Mouse (Mus musculus) erythroid progenitor cell, adult 5-6 weeks (primary cell): ENCODE results near the gene Tubg2. TPM values are rescaled to one million over a fixed set of nuclear protein-coding genes. Genes with fewer than 3 reads are reported as not detected.
"Not testable (repeated sequence)": the region's sequence is repeated elsewhere in the genome, so short reads cannot be mapped to it uniquely, and the experiment has no call there.

Experiments used
- ATAC-seq: replicated peaks from 2 replicates; pipeline ENCODE4 v1.8.0; 2016; ENCODE audit warnings: moderate number of reproducible peaks, mild to moderate bottlenecking, moderate TSS enrichment, inconsistent platforms; ENCODE audit not compliant: poor library complexity, low FRiP score, severe bottlenecking
- total RNA-seq, 2 experiments: library from RNA; stranded (forward) in 1 of 2; stranded (reverse) in 1 of 2; fragments of 150-400 nt in 1 of 2; fragments of 186-747, 209-891 nt in 1 of 2; gene quantifications; 2 replicates each; pipeline versions ENCODE4 v1.2.3 to v1.2.4; 2015 to 2017; ENCODE audit warnings: low replicate concordance in 2 of 2

Gene Tubg2
- total RNA-seq (2015; ENCODE audit: low replicate concordance), result not detected in 2 replicates
- total RNA-seq (2017; ENCODE audit: low replicate concordance), result not detected in 2 replicates

DNA sequence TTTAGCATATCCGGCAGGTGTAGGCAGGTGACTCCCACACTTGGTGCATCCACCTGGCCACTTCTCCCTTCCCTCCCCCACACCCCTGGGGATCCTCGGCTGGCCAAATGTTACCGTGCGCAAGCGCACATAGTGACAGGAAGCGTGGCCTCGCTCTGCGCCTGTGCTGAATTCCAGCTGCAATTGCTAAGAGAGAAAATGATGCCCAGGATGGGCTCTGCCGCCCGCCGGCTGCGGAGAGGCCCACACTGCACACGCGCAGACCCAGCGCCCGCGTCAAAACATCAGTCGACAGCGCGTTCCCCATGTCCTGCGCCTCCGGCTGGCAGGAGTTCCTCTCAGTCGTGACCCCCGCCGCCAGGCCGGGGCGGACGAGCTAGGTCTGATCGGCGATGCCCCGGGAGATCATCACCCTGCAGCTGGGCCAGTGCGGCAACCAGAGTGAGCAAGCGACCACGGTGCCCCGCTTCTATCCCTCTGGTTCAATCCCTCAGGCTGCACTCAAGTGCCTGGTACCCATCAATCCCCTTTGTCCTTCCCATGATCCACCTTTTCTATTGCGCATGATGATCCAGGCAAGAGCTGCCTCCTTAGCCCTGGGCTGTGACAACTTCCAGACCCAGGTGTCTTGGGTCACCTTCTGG is at the start of gene Tubg2:
Tubg2 (plus strand) TSS at position 180 of the 644 bp plus-strand sequence.
- ATAC-seq, result no peak

DNA sequence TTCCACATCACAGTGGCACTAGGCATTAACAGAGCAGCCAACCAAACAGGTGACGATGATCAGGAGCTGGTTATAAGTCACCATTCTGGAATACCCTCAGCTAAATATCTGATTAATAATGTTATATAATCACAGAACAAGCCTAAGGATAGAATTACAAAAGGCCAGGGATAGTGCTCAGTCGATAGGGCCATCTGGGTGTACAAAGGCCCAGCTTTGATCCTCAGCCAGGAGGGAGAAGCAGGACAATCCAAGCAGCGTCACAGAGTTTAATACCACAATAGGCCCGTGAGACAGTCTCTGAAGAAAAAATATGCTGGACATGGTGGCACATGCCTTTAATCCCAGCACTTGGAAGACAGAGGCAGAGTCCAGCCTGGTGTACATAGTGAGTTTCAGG is 46.4 kb upstream of the Tubg2 start:
- ATAC-seq, result no peak

DNA sequence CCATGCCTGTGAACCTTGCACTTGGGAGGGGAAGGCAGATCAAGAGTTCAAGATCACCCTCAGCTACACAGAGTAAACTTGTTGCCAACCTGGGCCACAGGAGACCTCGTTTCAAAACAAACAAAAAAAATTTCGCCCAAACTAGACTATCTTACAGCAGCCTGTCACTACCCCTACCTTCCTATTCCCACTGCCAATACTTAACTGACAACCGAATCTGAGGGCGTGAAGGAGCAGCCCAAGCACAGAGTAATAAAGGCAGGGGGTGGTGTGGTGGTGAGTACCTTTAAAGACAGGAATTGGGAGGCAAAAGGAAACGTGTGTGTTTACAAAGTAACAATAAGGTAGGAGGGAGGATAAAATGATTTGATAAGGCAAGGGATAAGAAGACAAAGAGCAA is 45.0 kb upstream of the Tubg2 start:
- ATAC-seq, result no peak

DNA sequence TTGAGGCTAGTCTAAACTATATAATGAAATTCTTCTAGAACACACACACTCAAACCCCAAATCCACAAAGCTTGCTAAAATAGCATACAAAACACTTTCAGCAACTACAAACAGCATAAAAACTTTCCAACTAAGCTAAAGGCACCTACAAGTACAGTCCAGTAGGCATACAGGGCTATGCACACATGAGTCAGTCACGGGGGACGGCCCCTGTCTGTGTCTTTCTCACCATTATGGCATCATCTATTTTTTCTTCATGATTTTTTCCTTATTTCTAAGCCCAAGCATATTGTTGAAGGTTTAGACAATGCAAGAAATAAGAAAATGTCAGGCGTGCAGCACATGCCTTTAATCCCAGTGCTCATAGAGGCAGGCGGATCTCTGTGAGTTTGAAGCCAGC is 44.5 kb upstream of the Tubg2 start:
- no peak for ATAC-seq

DNA sequence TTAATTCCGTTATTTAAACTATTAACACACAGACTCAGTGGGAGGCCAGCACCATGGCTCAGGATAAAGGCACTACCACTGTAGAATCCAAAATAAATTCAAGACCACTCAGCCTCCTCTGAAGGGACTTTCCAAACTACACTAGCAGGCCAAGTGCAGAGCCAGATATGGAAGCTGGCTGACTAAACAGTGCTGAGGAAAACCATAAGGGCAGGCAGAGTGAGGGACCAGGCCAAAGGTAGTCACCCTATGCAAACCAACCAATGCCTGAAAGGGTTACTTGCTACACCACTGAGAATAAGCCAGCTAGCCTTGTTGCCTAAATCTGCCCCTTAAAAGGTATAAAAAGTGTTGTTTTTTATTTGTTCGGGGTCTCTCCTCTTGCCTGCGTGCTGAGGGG is 43.5 kb upstream of the Tubg2 start:
- no peak for ATAC-seq

DNA sequence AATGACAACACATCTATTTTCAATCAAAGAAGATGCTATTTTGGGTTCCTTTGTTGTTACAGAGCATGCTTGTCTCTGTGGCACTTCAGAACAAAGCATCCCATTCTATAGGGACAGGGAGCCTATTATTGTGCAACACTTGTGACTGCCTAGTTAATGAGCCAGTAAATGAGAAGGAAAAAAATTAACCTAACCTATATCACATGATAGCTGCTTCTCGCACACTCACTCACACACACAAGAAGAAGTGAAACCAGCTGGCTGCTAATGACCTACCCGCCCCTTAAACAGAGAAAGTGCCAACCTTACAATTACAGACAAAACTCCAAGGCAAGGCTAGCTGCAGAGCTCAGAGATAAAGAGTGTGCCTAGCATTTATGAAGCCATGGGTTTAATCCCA is 40.1 kb upstream of the Tubg2 start:
- no peak for ATAC-seq

DNA sequence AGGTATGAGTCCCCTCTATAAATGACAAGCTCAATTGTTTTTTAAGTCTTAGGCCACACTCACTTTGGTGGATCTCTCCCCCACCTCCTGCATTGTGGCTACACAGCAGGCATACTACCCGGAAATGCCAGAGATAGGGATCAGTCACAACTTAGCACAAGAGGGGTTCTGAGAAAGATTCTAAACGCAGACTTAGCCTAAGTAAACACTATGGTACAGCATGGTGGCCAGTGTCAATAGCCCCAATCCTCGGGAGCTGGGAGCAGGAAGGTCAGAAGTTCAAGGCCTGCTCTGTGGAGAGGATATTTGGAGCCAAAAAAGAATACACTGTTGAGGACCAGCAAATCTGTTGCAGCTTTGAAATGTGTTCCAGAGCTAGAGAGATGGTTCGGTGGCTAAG is 37.6 kb upstream of the Tubg2 start:
- no peak for ATAC-seq

DNA sequence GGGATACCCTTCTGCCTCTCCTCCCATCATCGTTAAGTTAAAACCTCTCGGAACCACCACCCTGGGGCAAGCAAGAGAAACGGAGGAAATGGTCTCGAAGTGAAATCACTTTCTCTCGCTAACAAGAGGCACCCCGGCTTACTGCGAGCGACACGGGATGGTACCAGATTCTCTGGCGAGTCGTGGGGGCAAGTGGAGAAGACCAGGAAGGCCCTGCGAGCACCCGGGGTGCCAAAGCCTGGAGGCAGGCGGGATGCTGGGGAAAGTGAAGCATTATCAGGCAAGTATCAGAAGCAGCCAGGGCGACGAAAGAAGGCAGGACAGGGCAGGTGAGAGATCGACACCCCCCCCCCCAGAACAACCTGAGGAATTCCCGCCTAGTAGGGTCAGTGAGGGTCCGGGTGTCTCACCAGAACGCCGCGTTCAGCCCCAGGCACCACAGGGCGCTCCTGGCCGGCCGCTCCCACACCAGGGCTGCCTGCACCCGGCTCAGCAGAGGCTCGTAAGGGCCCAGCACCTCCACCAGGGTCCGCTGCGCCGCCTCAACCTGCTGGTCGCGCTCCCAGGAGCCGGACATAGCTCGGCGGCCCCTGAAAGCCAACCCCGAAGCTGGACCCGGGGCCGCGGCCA is 36.5 kb upstream of the Tubg2 start:
- ATAC-seq, result peak; percentile 67

DNA sequence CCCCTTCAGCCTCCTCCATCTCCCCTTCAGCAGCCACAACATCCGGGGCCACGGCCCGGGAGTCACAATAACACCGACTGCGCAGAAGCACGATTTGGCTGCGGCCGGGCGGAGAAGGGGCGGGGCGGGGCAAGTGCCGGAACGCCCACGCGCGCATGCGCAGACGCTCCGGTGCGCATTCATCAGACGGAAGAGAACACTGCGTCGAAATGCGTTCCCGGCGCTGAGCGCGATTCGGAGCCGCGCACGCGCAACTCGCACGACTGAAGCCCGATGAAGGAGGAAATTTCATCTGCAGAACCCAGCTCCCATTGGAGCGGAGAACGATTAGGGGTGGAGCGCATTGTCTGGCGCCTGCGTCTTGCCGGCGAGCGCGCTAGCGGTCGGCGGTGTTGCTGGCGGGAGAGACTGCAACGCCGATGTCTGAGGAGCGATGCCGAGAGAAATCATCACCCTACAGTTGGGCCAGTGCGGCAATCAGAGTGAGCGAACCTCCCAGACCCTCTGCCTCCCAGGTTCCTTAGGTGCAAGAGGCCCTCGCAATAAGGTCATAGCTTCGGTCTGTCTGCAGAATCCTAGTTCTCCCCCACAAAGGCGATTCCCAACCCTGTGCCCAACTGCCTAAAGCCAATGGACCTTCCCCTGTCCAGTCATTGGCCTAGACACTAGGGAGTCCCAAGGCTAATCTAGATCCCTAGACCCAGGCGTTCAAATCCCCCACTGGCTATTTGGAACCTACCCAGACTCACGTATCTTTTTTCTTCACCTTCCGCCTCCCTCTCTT is 35.8 kb upstream of the Tubg2 start, which contains the start of the genes Retreg3 and Tubg1:
Retreg3 (minus strand) TSS at position 133 of the 784 bp plus-strand sequence.
Tubg1 (plus strand) TSS at position 178 of the 784 bp plus-strand sequence.
- peak; percentile 88 for ATAC-seq

DNA sequence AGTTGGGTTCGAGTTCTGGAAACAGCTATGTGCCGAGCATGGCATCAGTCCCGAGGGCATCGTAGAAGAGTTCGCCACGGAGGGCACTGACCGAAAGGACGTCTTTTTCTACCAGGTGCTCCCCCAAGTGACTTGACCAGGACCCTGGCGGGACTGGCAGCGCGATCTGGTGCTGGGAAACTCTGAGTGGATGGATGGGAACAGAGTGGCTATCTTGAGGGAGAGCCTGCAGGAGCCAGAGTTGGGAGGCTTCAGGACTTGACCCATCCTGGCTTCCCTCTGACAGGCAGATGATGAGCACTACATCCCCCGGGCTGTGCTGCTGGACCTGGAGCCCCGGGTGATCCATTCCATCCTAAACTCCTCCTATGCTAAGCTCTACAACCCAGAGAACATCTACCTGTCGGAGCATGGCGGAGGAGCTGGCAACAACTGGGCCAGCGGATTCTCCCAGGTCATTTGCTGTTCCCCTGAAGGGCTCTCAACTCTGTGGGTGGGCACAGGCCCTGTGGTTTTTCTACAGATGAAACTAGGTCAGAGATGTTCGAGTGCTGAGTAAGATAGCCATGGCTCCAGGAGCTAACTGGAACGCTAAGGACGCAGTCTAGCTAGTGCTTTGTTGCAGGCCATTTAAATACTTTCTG is 35.0 kb upstream of the Tubg2 start:
- ATAC-seq, result peak; percentile 8

DNA sequence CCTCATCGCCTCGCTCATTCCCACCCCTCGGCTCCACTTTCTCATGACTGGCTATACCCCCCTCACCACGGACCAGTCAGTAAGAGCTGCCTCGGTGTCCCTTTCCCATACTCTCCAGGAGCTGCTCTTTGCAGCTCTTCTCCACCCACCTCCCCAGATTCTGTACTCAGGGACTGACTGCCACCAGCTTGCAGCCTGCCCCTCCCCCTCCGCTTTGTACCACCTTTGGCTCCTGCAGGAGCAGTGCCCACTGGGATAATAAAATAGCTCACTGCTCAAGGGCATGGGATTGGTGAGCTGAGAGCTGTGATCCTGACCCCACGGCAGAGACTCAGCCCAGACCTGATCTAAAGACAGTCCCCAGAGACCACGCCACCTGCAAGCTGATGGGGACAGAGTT is 31.2 kb upstream of the Tubg2 start:
- not testable (repeated sequence) for ATAC-seq

DNA sequence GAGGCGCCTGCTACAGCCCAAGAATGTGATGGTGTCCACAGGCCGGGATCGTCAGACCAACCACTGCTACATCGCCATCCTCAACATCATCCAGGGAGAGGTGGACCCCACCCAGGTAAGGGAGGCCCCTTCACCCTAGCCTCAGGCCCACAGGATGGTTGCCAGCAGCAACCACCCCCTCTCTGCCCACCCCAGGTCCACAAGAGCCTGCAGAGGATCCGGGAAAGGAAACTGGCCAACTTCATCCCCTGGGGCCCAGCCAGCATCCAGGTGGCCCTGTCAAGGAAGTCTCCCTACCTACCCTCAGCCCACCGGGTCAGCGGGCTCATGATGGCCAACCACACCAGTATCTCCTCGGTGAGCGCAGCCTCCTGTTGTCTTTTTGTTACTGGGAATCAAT is 30.7 kb upstream of the Tubg2 start:
- not testable (repeated sequence) for ATAC-seq

DNA sequence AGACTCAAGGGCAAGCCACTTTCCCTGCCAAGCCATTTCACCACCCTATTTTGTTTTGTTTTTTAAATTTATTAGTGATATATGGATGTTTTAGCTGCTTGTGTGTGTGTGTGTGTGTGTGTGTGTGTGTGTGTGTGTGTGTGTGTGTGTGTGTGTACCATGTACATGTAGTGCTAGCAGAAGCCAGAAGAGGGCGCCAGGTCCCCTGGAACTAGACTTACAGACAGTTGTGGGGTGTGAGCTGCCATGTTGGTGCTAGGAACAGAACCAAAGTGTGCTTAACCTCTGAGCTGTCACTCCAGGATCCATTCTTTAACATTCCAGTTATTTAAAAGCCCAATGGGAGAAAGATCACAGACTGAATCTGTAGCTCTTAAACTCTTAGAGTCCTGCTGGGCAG is 28.6 kb upstream of the Tubg2 start:
- ATAC-seq, result no peak

DNA sequence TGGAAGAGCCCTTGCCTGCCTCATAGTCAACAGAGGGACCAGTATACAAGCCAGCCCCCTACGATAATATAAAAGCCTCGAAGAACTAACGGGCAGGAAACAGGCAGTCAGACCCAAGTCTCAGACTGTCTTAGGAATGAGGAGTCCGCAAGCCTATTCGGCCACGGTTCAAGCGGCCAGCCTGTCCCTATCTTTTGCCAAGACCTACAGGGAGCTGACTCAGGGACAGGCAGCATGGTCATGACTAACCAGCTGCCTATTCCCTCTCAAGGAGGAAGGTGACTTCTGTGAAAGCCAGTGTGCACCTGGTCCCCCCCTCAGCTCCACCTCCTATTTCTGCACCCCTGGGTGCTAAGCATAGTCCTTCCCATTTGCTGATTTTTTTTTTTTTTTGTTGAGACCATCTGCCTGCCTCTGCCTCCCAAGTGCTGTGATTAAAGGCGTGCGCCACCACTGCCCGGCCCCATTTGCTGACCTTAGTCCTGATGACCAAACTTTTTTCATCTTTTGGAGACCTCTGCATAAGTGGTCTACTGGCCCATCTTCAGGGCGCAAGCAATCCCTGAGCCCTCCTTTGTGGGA is 26.6 kb upstream of the Tubg2 start:
- no peak for ATAC-seq

DNA sequence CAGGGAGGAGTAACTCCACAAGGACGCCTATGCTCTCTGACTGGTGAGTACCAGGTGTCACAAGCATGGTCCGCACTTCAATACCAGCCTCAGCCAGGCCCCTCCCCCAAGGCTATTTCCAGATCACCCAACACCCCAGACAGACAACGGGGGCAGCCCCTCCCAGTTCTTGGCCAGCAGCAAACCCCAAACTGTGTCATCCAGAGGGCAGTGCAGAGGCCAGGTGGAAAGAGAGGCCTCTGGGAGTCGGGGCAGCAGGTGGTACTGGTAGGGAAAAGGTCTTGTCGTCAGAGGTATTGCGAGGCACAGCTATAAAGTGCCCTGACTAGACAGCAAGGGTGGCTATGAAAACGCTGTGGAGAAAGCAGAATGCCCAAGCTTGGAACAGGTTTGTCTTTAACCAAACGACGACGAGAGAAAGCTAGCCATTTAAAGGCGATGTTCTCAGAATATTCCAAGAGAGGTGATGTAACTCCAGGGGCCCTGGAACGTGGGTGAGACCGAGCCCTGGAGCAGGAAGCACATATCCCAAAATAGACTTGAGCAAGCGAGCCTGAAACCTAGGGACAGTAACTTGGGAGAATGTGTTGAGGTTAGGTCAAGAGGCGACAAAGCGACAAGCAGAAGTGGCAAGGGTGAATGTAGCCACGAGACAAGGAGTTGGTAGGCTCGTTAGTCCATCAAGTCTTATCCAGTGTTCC is 25.5 kb upstream of the Tubg2 start:
- ATAC-seq, result no peak

DNA sequence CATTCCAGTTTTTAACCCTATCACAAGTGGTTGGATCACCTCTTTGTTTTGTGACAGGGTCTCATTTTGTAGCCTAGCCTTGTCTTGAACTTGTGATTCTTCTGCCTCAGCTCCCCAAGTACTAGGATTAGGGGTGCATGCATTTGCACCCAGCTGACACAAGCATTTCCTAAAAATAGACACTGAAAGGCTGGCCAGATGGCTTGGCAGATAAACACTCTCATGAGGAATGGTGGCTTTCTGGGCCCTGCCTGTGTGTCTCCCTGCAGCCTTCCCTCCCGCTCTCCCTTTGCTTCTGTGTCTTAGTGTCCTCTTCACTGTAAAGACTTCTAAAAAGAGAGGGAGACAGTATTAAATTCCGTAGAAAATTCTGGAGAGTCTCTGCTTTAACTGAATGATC is 24.5 kb upstream of the Tubg2 start:
- no peak for ATAC-seq

DNA sequence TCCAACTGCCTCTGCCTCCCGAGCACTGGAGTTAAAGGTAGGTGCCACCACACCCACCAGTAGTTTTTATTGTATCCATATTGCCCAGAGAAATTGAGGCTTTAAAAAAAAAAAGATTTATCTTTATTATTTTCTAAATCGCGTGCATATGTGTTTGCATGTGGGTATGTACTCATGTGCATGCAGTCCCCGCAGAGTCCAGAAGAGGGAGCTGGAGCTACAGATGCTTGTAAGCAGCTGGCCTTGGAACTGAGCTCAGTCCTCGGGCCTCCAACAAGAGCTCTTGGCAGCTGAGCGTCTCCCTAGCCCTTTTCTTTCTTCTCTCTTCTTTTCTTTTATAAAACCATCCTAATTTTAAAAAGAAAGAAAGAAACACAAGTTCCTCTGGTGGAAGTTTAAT is 24.0 kb upstream of the Tubg2 start:
- ATAC-seq, result 0 out of 2 replicates have a peak, but pooled peaks have one; percentile 53

DNA sequence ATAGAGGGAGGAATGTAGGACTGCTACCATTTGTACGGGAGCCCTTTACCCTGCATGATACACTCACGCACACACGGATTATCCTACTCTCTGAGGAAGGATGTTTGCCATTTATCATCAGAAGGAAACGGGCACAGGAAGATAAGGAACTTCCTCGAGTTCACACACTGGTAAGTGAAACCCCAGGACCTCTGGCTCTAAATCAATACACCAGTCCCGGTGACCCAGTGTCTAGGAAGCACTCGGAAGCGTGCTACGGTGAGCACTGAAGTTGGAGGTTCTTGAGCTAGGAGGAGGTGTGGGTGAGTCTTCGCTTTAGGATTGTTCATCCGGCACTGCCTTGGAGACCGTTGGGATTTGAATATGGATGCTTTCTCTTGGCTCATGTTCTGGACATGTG is 22.7 kb upstream of the Tubg2 start:
- ATAC-seq, result no peak

DNA sequence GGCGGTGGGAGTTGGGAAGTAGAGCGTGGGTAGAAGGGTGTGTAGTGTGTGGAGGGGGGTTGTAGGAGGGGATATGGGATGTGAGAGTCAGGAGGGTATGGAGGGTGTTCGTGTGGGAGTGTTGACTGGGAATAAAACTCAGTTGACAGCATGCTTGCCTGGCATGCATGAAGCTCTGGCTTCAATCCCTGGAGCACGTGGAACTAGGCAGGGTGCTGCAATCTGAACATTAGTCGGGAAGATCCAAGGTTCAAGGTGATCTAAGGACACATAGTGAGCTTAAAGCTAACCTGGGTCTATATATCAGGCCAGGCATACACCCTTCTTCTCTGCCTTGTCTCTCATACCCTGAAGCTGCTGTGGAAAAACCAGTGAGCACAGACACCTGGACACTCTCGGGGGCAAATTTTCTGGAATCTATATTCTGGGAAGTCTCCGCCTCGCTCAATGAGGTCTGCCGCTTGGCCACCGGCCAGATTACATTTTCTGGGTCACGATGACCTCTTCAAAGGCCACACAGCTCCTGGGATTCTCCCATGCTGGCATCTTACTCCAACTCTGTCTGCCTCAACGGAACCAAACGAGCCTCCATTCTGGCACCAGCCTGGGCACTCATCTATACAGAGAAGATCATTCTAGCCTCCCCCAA is 21.4 kb upstream of the Tubg2 start:
- no peak for ATAC-seq
